Mouse (Mus musculus) kidney, adult 2 months (tissue): ENCODE measurements around the gene March1.

Experiments used
- CTCF ChIP-seq: fragments of 200-500 bp; conservative IDR thresholded peaks from 2 replicates; pipeline ENCODE4 v1.5.1; 2011; ENCODE audit warnings: low read depth, mild to moderate bottlenecking, control low read depth, low read length, moderate library complexity, mixed read lengths; ENCODE audit not compliant: insufficient read depth, insufficient read length
- POLR2A ChIP-seq: fragments of 200-500 bp; IDR thresholded peaks from one replicate; pipeline ENCODE4 v1.6.1; 2011; ENCODE audit warnings: low read depth, low read length, control low read depth

- TF ChIP-seq POLR2A: no peak
- TF ChIP-seq CTCF: no peak
These were observed 28.2 kb downstream of the March1 start for GRCm38 (mm10) chr8:65645945-65646344.
